Comparison of ENCODE assay signal across 30 mouse cellular contexts in the genomic region with DNA sequence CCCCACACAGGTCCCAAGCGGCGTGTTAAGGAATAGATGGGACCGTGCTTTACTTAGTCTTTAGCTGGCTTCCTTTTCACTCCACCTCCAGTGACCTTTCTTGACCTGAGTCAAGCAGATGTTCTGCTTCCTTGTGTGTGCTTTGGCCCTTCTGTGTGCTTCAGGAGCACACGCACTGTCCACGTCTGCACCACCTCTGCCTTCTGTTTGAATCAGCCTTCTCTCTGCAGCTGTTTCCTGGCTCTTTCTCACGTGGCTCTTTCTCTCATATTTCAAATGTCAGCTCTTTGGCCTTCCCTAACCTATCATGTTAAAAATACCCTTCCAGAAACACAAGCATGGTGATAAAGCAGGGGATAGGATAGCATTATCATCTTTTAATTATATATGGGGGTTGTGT. TPM values are rescaled to one million over a fixed set of nuclear protein-coding genes. Genes with fewer than 3 reads are reported as not detected.
DNase-seq lines count a peak whose midpoint lies in the region; ATAC-seq lines count a peak whose summit lies in the region.
"Had no signal": no experiment of that assay in that cellular context is flagged by ENCODE, and none has a peak within 500 bp of the region (broad histone marks: within the 10 kb centered on the region; RNA-seq: fewer than 3 reads in every experiment).

No protein-coding gene starts in this region.

- H3K9ac ChIP-seq in heart, embryonic 11.5 days (ENCODE audit: low read depth, low read length): no peak overlapping the region
- H3K9ac ChIP-seq: embryonic facial prominence, embryonic 12.5 days; forebrain, embryonic 12.5 days; heart, embryonic 12.5 days; hindbrain, embryonic 13.5 days; limb, embryonic 12.5 days; liver, embryonic 12.5 days; midbrain, embryonic 15.5 days; neural tube, embryonic 13.5 days had no signal

- no peaks in the 10 kb centered on the region for H3K9me3 ChIP-seq in heart, embryonic 11.5 days (replicated peaks; ENCODE audit: control insufficient read depth, low read length)
- H3K9me3 ChIP-seq: embryonic facial prominence, embryonic 12.5 days; forebrain, embryonic 12.5 days; G1E; heart, embryonic 12.5 days; hindbrain, embryonic 13.5 days; limb, embryonic 12.5 days; liver, embryonic 12.5 days; midbrain, embryonic 15.5 days; neural tube, embryonic 13.5 days had no signal

- H3K36me3 ChIP-seq in heart, embryonic 11.5 days (ENCODE audit: control insufficient read depth, insufficient read depth, low read length): peaks cover 14% of the 10 kb centered on the region
- H3K36me3 ChIP-seq: forebrain, embryonic 12.5 days; hindbrain, embryonic 13.5 days; midbrain, embryonic 15.5 days; neural tube, embryonic 13.5 days had no signal

- no peak overlapping the region for H3K4me2 ChIP-seq in heart, embryonic 11.5 days
- H3K4me2 ChIP-seq: embryonic facial prominence, embryonic 12.5 days; forebrain, embryonic 12.5 days; heart, embryonic 12.5 days; hindbrain, embryonic 13.5 days; limb, embryonic 12.5 days; liver, embryonic 12.5 days; midbrain, embryonic 15.5 days; neural tube, embryonic 13.5 days had no signal

- 63% methylated on average over 6 of the region's 6 CpGs for WGBS in heart, embryonic 11.5 days (ENCODE audit: insufficient replicate concordance)

- H3K27ac ChIP-seq in heart, embryonic 11.5 days (ENCODE audit: low read depth, low read length): 0 out of 2 replicates have a peak overlapping the region, but pooled peaks have one; percentile 10
- H3K27ac ChIP-seq: embryonic facial prominence, embryonic 12.5 days; forebrain, embryonic 12.5 days; hindbrain, embryonic 13.5 days; limb, embryonic 12.5 days; liver, embryonic 12.5 days; midbrain, embryonic 15.5 days; neural tube, embryonic 13.5 days had no signal

- H3K4me1 ChIP-seq in heart, embryonic 11.5 days (ENCODE audit: control insufficient read depth, insufficient read depth, low read length): peaks cover 7% of the 10 kb centered on the region
- H3K4me1 ChIP-seq: forebrain, embryonic 12.5 days; liver, embryonic 12.5 days; midbrain, embryonic 15.5 days had no signal

- H3K27me3 ChIP-seq in heart, embryonic 11.5 days (ENCODE audit: control insufficient read depth, insufficient read depth, low read length): no peaks in the 10 kb centered on the region
- H3K27me3 ChIP-seq: CH12.LX; embryonic facial prominence, embryonic 12.5 days; forebrain, embryonic 12.5 days; heart, embryonic 12.5 days; hindbrain, embryonic 13.5 days; limb, embryonic 12.5 days; liver, embryonic 12.5 days; midbrain, embryonic 15.5 days; neural tube, embryonic 13.5 days had no signal

- DNase-seq in heart, postnatal 4 days: no peak
- DNase-seq in kidney, postnatal 14 days: peak; percentile 24
- DNase-seq in kidney, postnatal 25 days: no peak
- peak; percentile 24 for DNase-seq in embryo, embryonic 10.5 days (ENCODE audit: low spot score)
- peak; percentile 7 for DNase-seq in forelimb bud, embryonic 11.5 days (ENCODE audit: low read depth, low spot score)
- no peak for DNase-seq in urinary bladder, postnatal 36 days (ENCODE audit: low spot score in 2 of 2)
- DNase-seq: adrenal gland, adult 2 months; B cell, adult 2 months; cerebellum, adult 2 months; cerebellum, postnatal 36 days; heart, adult 11 months; layer of hippocampus, postnatal 36 days; lung, adult 18-20 months; lung, postnatal 4 days; retina, postnatal 1 day; right cerebral cortex, postnatal 25 days; thymus, postnatal 25 days had no signal

- no peak for ATAC-seq in heart, embryonic 11.5 days (replicated peaks; ENCODE audit: insufficient number of reproducible peaks, low FRiP score, low TSS enrichment)
- ATAC-seq: liver, embryonic 12.5 days; midbrain, embryonic 15.5 days had no signal

- H3K4me3 ChIP-seq in heart, embryonic 11.5 days (ENCODE audit: low read depth, low read length): no peak overlapping the region
- H3K4me3 ChIP-seq: embryonic facial prominence, embryonic 12.5 days; erythroblast, embryonic 14.5 days; forebrain, embryonic 12.5 days; heart, embryonic 12.5 days; hindbrain, embryonic 13.5 days; limb, embryonic 12.5 days; liver, embryonic 12.5 days; midbrain, embryonic 15.5 days; neural tube, embryonic 13.5 days had no signal

RNA-seq across cellular contexts. Expression of a gene that starts 42.7 kb away (rescaled TPM):
- polyA plus RNA-seq in heart, embryonic 11.5 days (2014; fragmentation: Nextera tagmentation; extraction: Ambion mirVana): 3.1 and 5.1 TPM in 2 replicates
- total RNA-seq in heart, postnatal 4 days (2021): 1 to 10 TPM; 7.8 to 8.7 TPM
- total RNA-seq: megakaryocyte-erythroid progenitor cell, adult 5-6 weeks had no signal

RNA-seq across cellular contexts. Expression of a gene that starts 49.2 kb away (rescaled TPM):
- polyA plus RNA-seq in heart, embryonic 11.5 days (2014; fragmentation: Nextera tagmentation; extraction: Ambion mirVana): 69.1 and 79.9 TPM in 2 replicates
- total RNA-seq in heart, postnatal 4 days (2021): 100 to 1,000 TPM; 107 to 114 TPM
- polyA plus RNA-seq: erythroblast, embryonic 14.5 days had no signal

Comparison
In these comparisons a context has a peak if more than half of its experiments do, and no peak if none do; other contexts are left out.
1. DNase-seq: peak in kidney, postnatal 14 days (single experiment), embryo, embryonic 10.5 days (single experiment) and forelimb bud, embryonic 11.5 days (single experiment); none in heart, postnatal 4 days (single experiment), kidney, postnatal 25 days (0 of 2) and urinary bladder, postnatal 36 days (0 of 2).